Mouse (Mus musculus) MEL-GATA-1-ER (cell line): ENCODE results near the gene Tbc1d10c.

Experiments used
- DNase-seq: peaks from one replicate; pipeline ENCODE4 v3.0.0-alpha.2; 2012; ENCODE audit warnings: low read depth; ENCODE audit errors: extremely low read depth

Gene Tbc1d10c

DNA sequence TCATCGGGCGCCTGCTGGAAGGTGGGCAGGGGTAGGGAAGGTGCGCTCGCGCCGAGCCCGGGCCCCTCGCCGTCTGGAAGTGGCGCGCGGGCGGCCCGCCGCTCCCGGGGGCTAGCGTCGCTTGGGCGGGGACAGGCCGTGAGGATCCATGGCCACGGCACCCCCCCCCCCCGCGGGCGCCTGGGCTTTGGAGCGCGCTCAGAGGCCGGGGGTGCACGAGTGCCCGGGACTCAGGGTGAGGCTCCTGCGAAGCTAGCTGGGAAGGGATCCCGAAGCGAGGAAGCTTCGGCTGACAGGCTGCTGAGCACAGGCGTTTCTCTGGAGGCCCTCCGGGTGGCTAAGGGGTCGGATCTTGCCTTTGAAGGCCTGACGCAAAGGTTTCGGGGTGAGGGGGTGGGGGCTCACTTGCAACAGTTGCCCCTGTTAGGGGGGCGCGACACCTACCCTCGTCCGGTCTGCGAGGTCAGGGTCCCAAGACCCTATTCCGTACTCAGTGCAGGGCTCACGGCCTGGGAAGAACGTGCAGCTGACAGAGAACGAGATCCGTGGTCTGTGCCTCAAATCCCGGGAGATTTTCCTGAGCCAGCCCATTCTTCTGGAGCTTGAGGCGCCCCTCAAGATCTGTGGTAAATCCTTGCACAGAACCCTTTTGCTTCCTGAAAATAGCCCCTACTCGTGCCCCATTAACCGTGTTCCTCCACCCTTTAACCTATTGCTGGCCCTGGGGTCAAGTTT, 1.3 kb upstream of the Tbc1d10c start:
- no peak for DNase-seq

DNA sequence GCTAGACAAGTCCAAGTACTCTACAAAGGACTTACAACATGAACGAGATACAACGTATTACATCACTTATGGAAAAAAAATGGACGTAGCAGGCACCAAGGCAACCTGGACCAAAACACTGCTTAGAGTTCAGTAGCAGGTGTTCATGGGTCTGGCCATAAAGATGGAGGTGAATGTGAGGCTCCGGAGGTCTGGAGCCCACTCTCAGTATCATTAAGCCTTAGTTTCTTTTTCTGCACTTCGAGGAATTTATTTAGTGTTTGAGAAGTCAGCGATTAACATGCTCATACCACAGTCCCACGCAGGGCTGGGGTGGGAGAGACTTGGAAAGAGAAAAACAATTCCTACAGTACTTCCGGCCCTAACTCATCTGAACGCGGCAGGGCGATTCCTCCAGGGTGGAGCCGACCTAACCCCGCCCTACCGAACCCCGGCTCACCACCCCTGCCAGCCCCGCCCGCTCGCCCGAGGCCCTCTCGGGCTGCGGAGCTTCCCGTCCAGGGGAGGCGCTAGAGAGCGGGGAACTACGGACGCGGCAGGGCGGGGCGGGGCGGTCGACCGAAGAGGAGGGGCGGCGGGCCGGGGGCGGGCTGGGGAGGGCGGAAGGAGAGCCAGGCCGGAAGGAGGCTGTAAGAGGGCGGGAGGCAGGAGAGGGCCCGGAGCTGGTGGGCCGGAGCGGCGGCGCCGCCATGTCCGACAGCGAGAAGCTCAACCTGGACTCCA, 605 bp upstream of the Tbc1d10c start, which contains the start of gene Ppp1ca:
Gene Ppp1ca, plus strand, starts transcription at position 538 of the 723 bp plus-strand sequence.
- DNase-seq = peak; percentile 68

DNA sequence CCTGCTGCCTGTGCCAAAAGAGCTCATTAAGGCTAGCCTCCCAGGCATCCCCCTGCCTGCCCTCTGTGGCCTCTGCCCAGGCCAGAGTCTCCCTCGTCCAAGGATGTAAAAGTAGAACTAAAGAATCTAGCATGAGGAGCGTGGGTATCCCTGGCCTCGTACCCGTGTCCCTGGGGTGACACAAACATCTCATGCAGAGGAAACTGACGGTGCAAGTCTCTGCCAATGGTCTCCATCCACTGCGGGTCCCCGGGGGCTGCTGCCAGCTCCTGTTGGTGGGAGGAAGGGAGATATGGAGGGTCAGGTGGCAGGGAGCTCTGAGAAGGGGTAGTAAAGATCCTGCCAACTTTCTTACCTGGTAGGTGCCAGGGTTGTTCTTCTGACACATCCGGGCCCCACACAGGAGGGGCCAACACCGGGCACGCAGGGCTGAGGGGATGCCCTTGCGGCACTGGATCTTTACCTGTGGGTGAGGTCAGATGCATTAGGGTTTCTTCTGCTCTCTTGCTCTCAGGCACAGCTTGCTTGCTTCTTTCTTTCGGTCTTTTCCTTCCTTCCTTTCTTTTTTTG, 1.9 kb downstream of the Tbc1d10c start:
- no peak for DNase-seq

DNA sequence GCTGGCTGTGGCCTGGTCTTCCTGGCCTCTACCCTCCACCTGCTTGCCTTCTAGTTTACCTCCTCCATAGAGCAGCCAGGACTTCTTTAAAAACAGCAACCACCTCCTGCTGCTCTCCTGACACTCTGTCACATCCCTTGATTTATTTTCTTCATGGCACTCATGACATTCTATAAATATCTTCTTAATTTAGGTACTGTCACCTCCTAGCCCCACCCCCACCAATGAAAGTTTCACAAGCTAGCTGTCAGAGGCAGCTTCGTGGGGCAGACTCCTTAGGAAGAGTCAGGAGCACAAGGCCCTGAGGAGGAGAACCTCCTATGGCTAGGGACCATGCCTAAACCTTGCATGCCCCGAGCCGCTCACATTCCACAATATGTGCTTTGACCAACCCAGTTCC, 3.8 kb downstream of the Tbc1d10c start:
- DNase-seq = no peak

DNA sequence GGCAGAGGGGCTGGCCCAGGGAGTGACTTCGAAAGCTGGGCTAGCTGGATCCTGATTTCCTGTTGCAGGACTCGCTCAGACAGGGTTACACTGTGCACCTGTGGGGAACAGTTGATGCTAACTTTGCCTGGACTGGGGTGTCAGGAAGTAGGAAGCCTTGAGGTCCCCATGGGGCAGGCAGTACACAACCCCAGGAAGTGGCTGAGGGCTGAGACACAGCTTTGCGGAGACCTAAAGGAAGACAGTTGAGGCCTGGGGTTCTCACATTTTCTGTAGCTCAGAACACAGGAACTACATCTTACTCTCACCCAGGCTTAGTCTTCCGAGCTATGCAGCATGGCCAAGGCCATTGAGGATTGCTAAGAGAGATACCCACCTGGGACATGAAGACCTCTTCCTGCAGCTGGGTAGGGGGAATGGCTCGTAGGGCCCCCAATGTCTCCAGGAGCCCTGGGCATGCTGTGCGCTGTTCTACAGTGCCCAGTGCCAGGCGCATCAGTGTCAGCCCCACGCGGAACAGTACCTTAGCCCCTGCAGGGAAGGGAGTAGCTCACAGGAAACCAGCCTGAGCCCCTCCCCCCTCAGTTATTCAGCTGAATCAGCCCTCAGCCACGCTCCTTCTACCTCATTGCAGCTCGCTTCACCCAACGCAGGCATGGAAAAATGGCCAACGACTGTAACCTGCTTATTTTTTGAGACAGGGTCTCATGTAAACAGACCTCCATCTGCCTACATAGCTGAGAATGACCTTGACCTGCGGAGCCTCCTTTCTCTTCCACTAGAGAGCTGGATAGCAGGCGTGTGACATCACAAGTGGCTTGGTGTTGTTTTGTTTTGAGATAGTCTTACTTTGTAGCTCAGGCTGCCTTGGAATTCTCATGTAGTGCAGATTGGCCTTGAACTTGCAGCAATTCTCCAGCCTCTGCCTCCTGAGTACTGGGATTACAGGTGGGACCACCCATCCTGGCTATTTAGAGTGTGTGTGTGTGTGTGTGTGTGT, 5.8 kb downstream of the Tbc1d10c start:
- DNase-seq = no peak

DNA sequence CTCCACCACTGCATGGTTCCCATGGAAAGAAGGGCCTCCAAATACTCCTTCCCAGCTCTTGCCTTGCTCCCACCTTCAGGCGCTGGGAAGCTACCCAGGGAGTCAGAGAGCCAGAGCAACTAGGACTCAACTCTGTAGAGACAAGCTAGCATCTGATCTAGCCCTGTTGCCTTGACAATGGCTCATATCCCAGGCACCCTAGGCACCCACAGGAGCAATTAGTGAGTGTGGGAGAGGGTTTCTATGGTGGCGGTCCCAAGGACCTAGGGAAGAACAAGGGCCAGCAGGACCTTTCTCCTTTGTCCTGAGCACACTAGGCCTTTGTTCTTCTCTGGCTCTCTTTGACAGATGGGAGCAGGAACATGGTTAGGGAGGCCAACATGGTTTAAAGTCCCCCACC, 7.4 kb downstream of the Tbc1d10c start:
- no peak for DNase-seq

DNA sequence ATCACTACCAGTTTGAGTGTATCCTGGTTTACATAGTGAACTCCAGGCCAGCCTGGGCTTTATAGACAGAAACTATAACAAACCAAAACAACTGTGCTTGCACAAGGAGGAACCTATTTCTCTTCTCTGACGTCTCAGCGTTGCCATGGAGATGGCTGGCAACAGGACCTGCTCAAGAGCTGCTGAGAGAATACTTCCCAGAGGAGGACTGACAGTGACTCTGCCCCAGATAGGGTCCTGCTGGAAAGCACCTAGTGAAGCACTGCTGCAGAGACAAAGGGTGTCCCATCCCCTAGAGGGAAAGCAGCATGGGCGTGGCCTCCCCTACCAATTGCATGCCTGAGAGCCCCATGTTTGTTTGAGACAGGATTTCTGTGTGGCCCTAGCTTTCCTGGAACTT, 9.2 kb downstream of the Tbc1d10c start:
- DNase-seq = no peak

DNA sequence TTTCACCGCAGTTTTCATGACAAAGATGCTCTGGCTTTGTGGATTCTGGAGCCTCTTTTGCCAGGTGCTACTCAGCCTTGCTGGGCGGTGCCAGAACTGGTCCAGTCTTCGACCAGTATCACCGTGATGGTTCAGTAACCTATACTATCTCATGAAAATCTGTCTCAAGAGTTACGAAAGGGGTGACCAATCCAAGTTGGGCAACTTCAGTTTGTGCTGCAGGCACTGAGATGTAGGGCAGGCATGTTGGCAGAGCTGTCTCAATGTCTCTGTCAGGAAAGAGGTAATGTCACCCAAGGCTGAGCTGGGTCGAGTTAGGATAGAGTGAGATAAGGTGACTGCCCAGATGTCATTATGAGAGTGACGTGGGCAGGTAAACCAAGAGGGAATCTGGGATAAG, 10.7 kb downstream of the Tbc1d10c start:
- no peak for DNase-seq

DNA sequence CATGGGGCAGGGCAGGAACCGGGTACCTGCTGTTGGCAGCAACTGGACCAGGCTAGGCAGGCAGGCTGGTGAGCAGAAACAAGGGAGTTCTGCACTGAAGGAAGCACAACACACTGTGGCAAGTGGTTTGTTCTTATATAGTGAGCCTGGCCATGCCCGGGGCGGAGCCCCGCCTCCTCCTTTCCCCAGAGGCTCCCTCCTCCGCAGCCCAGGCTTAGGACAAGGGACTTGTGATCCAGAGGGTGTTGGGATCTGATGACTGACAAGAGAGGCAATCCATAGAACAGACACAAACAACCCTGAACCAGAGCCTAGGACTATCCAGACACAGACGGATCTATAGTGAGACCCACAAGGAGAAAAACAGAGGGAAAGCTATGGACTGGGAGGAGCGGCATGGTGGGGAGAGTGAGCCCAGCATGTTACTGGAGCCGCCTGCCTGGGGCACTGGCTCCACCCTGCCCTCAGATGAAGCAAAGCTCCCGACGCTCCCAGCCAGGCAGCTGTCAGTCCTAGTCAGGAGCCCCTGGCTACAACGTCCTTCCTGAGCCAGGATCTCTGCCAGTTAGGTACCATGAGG, 15.6 kb downstream of the Tbc1d10c start, which contains the start of gene Carns1:
Gene Carns1, minus strand, starts transcription at position 112 of the 580 bp plus-strand sequence.
- no peak for DNase-seq

DNA sequence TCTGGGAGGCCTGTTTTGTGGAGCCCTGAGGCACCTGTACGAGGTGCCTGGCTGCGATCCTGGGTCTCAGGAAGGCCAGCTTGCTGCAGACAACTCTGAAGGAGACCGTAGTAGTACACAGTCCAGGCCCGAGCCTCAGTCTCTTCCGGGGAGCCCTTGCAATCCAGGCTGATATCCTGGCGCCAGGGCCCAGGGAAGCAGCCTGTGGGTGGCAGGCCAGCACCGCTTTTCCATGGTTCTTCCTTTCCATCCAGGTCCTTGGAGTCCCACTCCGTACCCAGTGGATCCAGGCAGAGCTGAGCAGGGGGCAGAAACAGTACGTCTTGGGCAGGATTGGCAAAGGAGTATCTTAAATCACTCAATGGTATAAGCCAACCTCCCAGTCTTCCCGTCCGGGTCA, 18.2 kb downstream of the Tbc1d10c start:
- no peak for DNase-seq

DNA sequence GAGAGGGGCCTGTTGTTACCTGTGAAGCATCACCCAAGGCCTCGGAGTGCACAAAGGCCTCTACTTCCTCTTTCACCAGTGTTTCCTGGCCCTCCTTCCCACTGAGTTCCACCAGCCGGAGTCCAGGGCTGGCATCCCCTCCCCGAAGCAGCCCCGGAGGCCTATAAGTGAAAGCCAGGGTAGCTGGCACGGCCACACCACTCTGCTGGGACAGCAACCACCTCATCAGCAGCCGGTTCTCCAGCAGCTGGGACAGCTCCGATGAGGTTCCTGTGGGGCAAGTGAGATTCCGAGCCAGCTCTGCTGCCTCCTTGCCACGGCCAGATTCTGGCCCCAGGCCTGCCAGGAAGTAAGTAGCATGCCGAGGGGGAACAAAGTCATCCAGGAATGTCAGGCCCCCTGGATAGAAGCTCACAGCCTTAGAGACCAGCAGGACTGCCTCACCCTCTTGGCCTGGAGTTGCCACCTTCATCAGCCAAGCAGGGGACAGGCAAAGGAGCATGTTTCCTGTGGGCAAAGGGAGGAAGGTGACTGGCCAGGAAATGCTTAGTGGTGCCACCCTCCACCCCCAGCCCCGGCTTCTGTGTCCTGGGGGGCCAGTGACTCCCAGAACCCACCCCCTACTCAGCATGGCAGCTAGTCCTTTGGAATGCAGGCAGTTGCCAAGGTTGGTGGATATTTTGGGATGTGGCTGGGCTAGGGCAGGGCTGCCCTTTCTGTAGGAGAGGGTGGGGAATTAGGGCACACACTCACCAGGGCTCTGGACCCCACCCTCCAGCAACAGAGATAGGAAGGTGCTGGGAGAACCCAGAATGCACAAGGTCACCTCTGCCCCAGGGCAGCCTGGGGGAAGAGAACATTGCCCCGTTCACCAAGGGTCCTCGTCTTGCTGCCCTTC, 19.4 kb downstream of the Tbc1d10c start:
- no peak for DNase-seq

DNA sequence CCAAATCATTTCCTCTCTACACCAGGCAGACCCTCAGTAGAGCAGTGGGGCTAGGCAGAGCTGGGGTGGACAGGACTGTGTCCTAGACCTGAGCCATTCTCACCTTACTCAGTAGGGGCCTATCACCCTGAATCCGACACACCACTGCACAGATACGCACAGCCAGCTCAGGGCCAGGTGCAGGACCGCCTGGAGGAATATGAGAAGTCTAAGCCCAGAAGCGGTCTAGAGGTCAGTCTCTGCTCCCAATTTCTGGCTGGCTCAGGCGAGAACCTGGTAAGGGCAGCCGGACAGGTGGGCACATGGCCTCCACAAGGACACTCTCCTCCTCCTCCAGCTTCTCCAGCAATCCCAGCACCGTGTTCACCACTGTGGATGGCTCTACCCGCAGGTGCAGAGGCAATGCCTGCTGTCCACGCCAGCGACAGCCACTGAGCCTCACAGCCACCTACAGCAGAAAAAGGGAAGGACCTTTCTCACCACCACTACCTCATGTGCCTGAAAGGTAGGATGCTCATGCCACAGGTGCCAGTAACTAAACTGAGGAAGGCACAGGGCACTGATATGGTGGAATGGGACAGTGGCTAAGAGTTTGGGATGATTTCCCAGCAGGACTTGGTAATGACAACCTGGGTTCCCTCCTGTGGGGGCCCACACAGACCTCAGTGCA, 20.2 kb downstream of the Tbc1d10c start:
- no peak for DNase-seq

DNA sequence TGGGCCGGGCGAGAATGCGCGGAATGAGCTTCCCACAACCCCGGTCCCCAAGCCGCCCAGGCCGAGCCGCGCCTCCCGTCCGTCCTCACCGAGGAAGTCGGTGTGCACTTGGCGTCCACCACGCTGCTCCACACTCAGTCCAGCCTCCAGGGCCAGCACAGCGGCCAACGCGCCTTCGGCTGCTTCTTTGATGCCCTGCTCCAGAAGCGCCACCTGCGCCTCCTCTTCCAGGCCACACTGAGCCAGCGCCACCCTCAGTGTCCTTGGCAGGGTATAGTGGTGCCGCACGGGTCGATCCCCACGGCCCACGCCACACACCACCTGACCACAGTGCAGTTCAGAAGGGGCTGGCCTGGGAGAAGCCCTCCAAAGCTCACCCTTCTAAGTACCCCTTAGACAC, 21.3 kb downstream of the Tbc1d10c start:
- DNase-seq = no peak

DNA sequence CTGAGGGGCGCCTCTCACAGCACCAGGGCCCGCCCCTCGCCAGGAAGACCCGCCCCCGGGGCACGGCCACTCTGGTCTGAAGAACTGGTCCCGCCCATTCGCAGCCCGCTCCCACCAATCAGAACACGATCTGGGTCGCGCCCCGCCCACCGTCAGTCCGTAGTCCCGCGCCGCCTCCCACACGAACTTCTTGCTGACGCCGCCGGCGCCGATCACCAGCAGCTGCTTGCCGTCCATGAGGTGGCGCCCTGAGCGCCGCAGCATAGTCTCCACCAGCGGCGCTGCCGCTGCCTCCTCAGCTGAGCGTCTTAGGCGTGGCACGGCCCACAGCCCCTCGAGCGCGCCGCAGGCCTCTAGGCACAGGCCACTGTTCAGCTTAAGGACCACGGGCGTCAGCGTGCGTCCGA, 21.7 kb downstream of the Tbc1d10c start:
- DNase-seq = peak; percentile 91

DNA sequence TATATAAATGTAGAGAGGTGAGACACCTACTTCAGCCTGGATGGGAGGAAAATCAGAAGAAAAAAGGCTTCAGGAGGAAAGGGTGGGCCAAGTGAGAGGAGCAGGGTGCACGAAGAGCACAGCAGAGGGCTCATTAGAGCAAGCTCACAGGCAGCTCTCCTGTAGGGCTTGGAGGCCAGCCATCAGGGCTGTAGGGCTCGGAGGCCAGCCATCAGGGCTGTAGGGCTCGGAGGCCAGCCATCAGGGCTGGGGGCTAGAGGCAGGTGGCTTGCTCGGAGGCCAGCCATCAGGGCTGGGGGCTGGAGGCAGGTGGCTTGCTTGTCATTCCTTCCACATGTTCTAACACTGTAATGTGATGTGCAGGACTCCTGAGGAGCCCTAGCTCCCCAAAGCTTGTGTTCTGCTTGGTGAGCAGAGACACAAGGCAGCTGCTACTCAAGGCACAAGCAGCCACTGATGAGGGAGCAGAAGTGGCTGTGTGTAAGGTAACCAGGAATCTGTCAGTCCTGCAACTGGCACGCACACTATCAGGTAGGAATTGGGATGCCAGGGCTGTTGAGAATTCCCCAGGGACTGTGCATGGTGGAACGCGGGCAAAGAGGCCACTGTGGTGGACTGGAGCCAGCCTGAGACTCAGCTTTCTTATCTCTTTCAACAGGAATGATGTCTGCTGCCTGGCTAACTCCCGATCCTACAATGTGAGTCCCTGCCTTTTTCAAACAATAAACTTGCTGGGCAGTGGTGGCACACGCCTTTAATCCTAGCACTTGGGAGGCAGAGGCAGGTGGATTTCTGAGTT, 24.2 kb downstream of the Tbc1d10c start:
- no peak for DNase-seq

DNA sequence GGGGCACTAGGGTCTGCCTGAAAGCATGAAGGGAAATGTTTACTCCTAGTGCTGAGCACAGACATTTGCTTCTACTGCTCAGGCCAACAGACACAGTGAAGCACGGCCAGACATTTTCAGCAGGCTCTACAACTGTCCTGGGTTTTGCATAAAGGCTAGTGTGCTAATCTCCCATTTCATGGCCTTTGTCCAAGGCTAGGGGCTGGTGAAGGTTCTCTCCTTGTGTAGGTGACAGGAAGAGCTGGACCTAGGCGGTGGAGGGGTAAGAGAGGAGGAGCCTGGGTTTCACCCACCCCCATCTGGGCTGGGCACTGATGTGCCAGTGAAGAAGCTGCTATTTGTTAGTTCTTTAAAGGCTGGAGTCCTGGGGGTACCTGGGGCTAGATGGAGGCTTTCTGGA, 26.4 kb downstream of the Tbc1d10c start:
- no peak for DNase-seq

DNA sequence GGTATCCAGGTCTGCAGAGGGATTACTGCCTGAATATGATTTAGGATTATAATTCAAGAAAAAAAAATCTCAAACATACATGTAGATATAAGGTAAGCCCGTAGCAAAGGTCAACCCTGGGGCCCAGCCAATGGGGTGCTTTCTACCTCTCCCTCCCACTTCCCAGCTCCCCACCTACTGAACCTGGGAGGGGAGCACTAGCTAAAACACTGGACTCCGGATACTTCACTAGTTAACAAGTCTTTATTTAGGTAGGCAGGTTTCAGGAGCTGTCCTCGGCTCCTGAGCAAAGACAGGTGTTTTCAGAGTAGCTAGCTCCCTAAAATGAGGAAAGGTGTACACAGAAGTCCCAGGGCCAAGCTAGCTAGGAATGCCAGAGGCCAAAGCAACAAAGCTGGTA, 27.0 kb downstream of the Tbc1d10c start:
- no peak for DNase-seq

DNA sequence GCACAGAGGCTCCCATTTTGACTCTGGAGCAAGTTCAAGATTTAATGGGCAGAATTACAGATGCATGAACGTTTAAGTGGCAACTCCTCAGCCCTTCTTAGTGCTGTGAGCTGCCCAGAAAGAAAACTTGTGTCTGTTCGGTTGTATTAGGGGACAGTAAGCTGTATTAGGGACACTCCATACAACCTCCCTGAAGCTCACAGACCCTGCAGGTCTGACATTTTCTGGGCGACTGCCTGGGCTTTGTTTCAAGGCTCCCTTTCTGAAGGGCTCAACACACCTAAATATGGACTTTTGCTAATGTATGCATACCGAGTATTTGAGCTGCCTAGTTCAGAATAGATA, 27.6 kb downstream of the Tbc1d10c start:
- DNase-seq = no peak
